Mouse (Mus musculus): Measurements from ENCODE around the gene Pcdh9. TPM values are rescaled to one million over a fixed set of nuclear protein-coding genes. Genes with fewer than 3 reads are reported as not detected.

The Pcdh9 gene
- polyA plus RNA-seq, 1 experiment from 2014 or later, result 99.2 TPM

GRCm38 (mm10) chr14:93039326-93040221 is 850.9 kb downstream of the Pcdh9 start:
- H3K4me2 ChIP-seq, result no peak overlapping the region
- H3K36me3 ChIP-seq (ENCODE audit: poor library complexity, severe bottlenecking), result no peaks in the 10 kb centered on the region
- no peaks in the 10 kb centered on the region for H3K9me3 ChIP-seq (replicated peaks)
- H3K27ac ChIP-seq, result peak overlapping the region; percentile 11; the same call in 1 of the 2 replicates
- H3K9ac ChIP-seq, result no peak overlapping the region
- H3K4me3 ChIP-seq, result no peak overlapping the region
- 46% methylated on average over 8 of the region's 8 CpGs for WGBS
- ATAC-seq, result peak; percentile 91
- peaks cover 15% of the 10 kb centered on the region for H3K4me1 ChIP-seq
- no peaks in the 10 kb centered on the region for H3K27me3 ChIP-seq

- no peak overlapping the region; the same call in 1 of the 2 replicates for H3K4me2 ChIP-seq
- H3K4me3 ChIP-seq, result no peak overlapping the region
- WGBS, result 6% methylated on average over 5 of the region's 5 CpGs
- H3K4me1 ChIP-seq, result peaks cover 13% of the 10 kb centered on the region
- no peaks in the 10 kb centered on the region for H3K27me3 ChIP-seq
- no peaks in the 10 kb centered on the region for H3K9me3 ChIP-seq (replicated peaks)
- H3K9ac ChIP-seq, result no peak overlapping the region
- peak; percentile 96 for ATAC-seq
- H3K36me3 ChIP-seq (ENCODE audit: poor library complexity, severe bottlenecking), result no peaks in the 10 kb centered on the region
- no peak overlapping the region; the same call in 1 of the 2 replicates for H3K27ac ChIP-seq
Measured at GRCm38 (mm10) chr14:93009147-93010064, 881.1 kb downstream of the Pcdh9 start.
